In the genomic region with DNA sequence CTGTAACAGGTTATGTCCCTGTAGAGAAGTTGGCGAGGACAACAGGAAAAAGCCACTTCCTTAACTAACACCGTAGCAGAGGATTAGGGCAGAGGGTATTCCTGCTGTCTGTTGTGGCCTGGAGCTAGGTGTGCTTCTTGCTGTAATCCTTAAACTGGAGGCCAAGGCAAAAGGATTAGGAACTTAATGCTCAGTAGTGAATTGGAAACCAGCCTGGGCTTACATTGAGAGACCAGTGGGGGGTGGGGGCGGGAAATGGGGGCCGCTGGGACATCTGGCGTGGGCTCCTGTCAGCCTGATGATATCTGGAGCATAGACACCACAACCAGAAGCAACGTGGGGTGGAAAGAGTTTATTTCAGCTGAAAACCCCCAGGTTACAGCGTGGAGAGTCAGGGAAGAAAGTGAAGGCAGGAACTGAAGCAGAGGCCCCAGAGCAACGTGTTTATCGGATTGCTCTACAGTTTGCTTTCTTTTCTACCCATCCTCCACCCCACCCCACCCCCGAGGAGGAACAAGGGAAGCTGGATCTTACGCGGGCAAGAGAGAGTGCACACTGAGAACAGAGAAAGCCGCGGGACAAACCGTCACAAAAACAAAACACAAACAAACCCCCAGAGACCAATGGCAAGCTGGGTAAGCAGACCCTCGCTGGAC, we compare ENCODE assay signal across 8 mouse cellular contexts. TPM values are rescaled to one million over a fixed set of nuclear protein-coding genes. Genes with fewer than 3 reads are reported as not detected.
DNase-seq lines count a peak whose midpoint lies in the region; ATAC-seq lines count a peak whose summit lies in the region.

No protein-coding gene starts in this region.

- peak; percentile 77 for ATAC-seq in heart, embryonic 12.5 days (ENCODE audit: insufficient number of reproducible peaks, low FRiP score)
- no peak for ATAC-seq in hindbrain, embryonic 15.5 days (ENCODE audit: low FRiP score, low read depth)
- ATAC-seq in midbrain, embryonic 11.5 days (ENCODE audit: low FRiP score): no peak

- no peak for DNase-seq in heart, adult 11 months
- peak; percentile 90 for DNase-seq in midbrain, embryonic 11.5 days (ENCODE audit: low spot score, missing footprints)
- DNase-seq in right cerebral cortex, postnatal 4 days: no peak
- DNase-seq in layer of hippocampus, postnatal 25 days (ENCODE audit: extremely low spot score in 1 of 2, low spot score in 1 of 2): no peak
- DNase-seq in adrenal gland, postnatal 10 days: no peak

- peak overlapping the region; percentile 68 for H3K4me2 ChIP-seq in heart, embryonic 12.5 days
- peak overlapping the region; percentile 42 for H3K4me2 ChIP-seq in hindbrain, embryonic 15.5 days
- peak overlapping the region; percentile 42 for H3K4me2 ChIP-seq in midbrain, embryonic 11.5 days

- H3K4me3 ChIP-seq in heart, embryonic 12.5 days: peak overlapping the region; percentile 37
- peak overlapping the region; percentile 36 for H3K4me3 ChIP-seq in brown adipose tissue, adult 24 weeks (ENCODE audit: insufficient read depth, low read depth, low read length)
- 0 out of 2 replicates have a peak overlapping the region, but pooled peaks have one; percentile 2 for H3K4me3 ChIP-seq in hindbrain, embryonic 15.5 days
- H3K4me3 ChIP-seq in midbrain, embryonic 11.5 days (ENCODE audit: low read depth, low read length): no peak overlapping the region

- H3K4me1 ChIP-seq in heart, embryonic 12.5 days (replicated peaks): peaks cover 21% of the 10 kb centered on the region
- H3K4me1 ChIP-seq in brown adipose tissue, adult 24 weeks (ENCODE audit: control insufficient read depth, insufficient read depth, insufficient read length, low read length): peaks cover 2% of the 10 kb centered on the region; the same call in 1 of the 2 replicates
- no peaks in the 10 kb centered on the region; the same call in 1 of the 2 replicates for H3K4me1 ChIP-seq in hindbrain, embryonic 15.5 days (replicated peaks)
- peaks cover 6% of the 10 kb centered on the region for H3K4me1 ChIP-seq in midbrain, embryonic 11.5 days (ENCODE audit: control insufficient read depth, insufficient read depth, low read length)

- peak overlapping the region; percentile 47; the same call in 1 of the 2 replicates for H3K27ac ChIP-seq in heart, embryonic 12.5 days (ENCODE audit: poor library complexity, severe bottlenecking)
- H3K27ac ChIP-seq in brown adipose tissue, adult 24 weeks (replicated peaks; ENCODE audit: low read depth, low read length): peak overlapping the region; percentile 41; the same call in 1 of the 2 replicates
- no peak overlapping the region; the same call in 1 of the 2 replicates for H3K27ac ChIP-seq in hindbrain, embryonic 15.5 days (replicated peaks)
- no peak overlapping the region for H3K27ac ChIP-seq in midbrain, embryonic 11.5 days (ENCODE audit: low read depth, low read length)

- WGBS in heart, embryonic 12.5 days: 6% methylated on average over 16 of the region's 16 CpGs
- WGBS in hindbrain, embryonic 15.5 days: 12% methylated on average over 16 of the region's 16 CpGs
- 3% methylated on average over 16 of the region's 16 CpGs for WGBS in midbrain, embryonic 11.5 days

- H3K36me3 ChIP-seq in heart, embryonic 12.5 days: no peaks in the 10 kb centered on the region
- no peaks in the 10 kb centered on the region for H3K36me3 ChIP-seq in hindbrain, embryonic 15.5 days
- H3K36me3 ChIP-seq in midbrain, embryonic 11.5 days (ENCODE audit: control insufficient read depth, insufficient read depth, low read length): no peaks in the 10 kb centered on the region

- H3K9me3 ChIP-seq in heart, embryonic 12.5 days (replicated peaks): no peaks in the 10 kb centered on the region
- no peaks in the 10 kb centered on the region for H3K9me3 ChIP-seq in hindbrain, embryonic 15.5 days
- H3K9me3 ChIP-seq in midbrain, embryonic 11.5 days (ENCODE audit: control insufficient read depth, low read length): no peaks in the 10 kb centered on the region

- peak overlapping the region; percentile 60 for H3K9ac ChIP-seq in heart, embryonic 12.5 days
- H3K9ac ChIP-seq in hindbrain, embryonic 15.5 days: no peak overlapping the region
- H3K9ac ChIP-seq in midbrain, embryonic 11.5 days (ENCODE audit: low read length): peak overlapping the region; percentile 57

- H3K27me3 ChIP-seq in heart, embryonic 12.5 days (replicated peaks): 0 out of 2 replicates have a peak, but pooled peaks cover 5% of the 10 kb centered on the region
- no peaks in the 10 kb centered on the region for H3K27me3 ChIP-seq in hindbrain, embryonic 15.5 days
- H3K27me3 ChIP-seq in midbrain, embryonic 11.5 days (ENCODE audit: control insufficient read depth, insufficient read depth, low read length): no peaks in the 10 kb centered on the region

RNA-seq across cellular contexts. Expression of gene Slc25a10, which starts 18.9 kb away (rescaled TPM):
- 44.2 and 46.2 TPM in 2 replicates for polyA plus RNA-seq in heart, embryonic 12.5 days (2016; fragmentation: Nextera tagmentation; extraction: Ambion mirVana)
- polyA plus RNA-seq in brown adipose tissue, adult 24 weeks (2012; ENCODE audit: insufficient read depth, insufficient read length, missing spikeins): 32.9 and 33.9 TPM in 2 replicates
- 31.7 and 31.9 TPM in 2 replicates for polyA plus RNA-seq in hindbrain, embryonic 15.5 days (2015; fragmentation: Nextera tagmentation; extraction: Ambion mirVana)
- polyA plus RNA-seq in midbrain, embryonic 11.5 days (2014; fragmentation: Nextera tagmentation; extraction: Ambion mirVana): 30.0 and 38.7 TPM in 2 replicates
- total RNA-seq in layer of hippocampus, postnatal 25 days (2021): 10 to 100 TPM; 18.1 to 22.4 TPM
- 10 to 100 TPM; 58.5 to 60.9 TPM for total RNA-seq in adrenal gland, postnatal 10 days (2021)

RNA-seq across cellular contexts. Expression of gene Gcgr, which starts 20.0 kb away (rescaled TPM):
- 1.2 and 1.4 TPM in 2 replicates for polyA plus RNA-seq in heart, embryonic 12.5 days (2016; fragmentation: Nextera tagmentation; extraction: Ambion mirVana)
- polyA plus RNA-seq in brown adipose tissue, adult 24 weeks (2012; ENCODE audit: insufficient read depth, insufficient read length, missing spikeins): not detected in 2 replicates
- 0.41 and 0.75 TPM in 2 replicates for polyA plus RNA-seq in hindbrain, embryonic 15.5 days (2015; fragmentation: Nextera tagmentation; extraction: Ambion mirVana)
- 0.11 TPM in 1 of 2 replicates, not detected in the other for polyA plus RNA-seq in midbrain, embryonic 11.5 days (2014; fragmentation: Nextera tagmentation; extraction: Ambion mirVana)
- total RNA-seq in layer of hippocampus, postnatal 25 days (2021): under 1 TPM; 0.15 to 0.19 TPM
- total RNA-seq in adrenal gland, postnatal 10 days (2021): 10 to 100 TPM in 1 of 2 experiments, 1 to 10 TPM in 1; 9.6 to 15.7 TPM

RNA-seq across cellular contexts. Expression of gene Mrpl12, which starts 26.1 kb away (rescaled TPM):
- 208 and 219 TPM in 2 replicates for polyA plus RNA-seq in heart, embryonic 12.5 days (2016; fragmentation: Nextera tagmentation; extraction: Ambion mirVana)
- polyA plus RNA-seq in brown adipose tissue, adult 24 weeks (2012; ENCODE audit: insufficient read depth, insufficient read length, missing spikeins): 278 and 304 TPM in 2 replicates
- polyA plus RNA-seq in hindbrain, embryonic 15.5 days (2015; fragmentation: Nextera tagmentation; extraction: Ambion mirVana): 122 and 125 TPM in 2 replicates
- 137 and 152 TPM in 2 replicates for polyA plus RNA-seq in midbrain, embryonic 11.5 days (2014; fragmentation: Nextera tagmentation; extraction: Ambion mirVana)
- 10 to 100 TPM; 60.9 to 72.0 TPM for total RNA-seq in layer of hippocampus, postnatal 25 days (2021)
- total RNA-seq in adrenal gland, postnatal 10 days (2021): 100 to 1,000 TPM; 179 to 189 TPM

RNA-seq across cellular contexts. Expression of gene Mcrip1, which starts 39.0 kb away (rescaled TPM):
- polyA plus RNA-seq in heart, embryonic 12.5 days (2016; fragmentation: Nextera tagmentation; extraction: Ambion mirVana): 126 and 130 TPM in 2 replicates
- polyA plus RNA-seq in brown adipose tissue, adult 24 weeks (2012; ENCODE audit: insufficient read depth, insufficient read length, missing spikeins): 24.6 and 28.0 TPM in 2 replicates
- 243 and 246 TPM in 2 replicates for polyA plus RNA-seq in hindbrain, embryonic 15.5 days (2015; fragmentation: Nextera tagmentation; extraction: Ambion mirVana)
- 232 and 237 TPM in 2 replicates for polyA plus RNA-seq in midbrain, embryonic 11.5 days (2014; fragmentation: Nextera tagmentation; extraction: Ambion mirVana)
- total RNA-seq in layer of hippocampus, postnatal 25 days (2021): 10 to 100 TPM; 86.1 to 86.5 TPM
- total RNA-seq in adrenal gland, postnatal 10 days (2021): 10 to 100 TPM; 60.0 to 62.2 TPM

RNA-seq across cellular contexts. Expression of gene Ppp1r27, which starts 40.4 kb away (rescaled TPM):
- not detected in 2 replicates for polyA plus RNA-seq in heart, embryonic 12.5 days (2016; fragmentation: Nextera tagmentation; extraction: Ambion mirVana)
- polyA plus RNA-seq in brown adipose tissue, adult 24 weeks (2012; ENCODE audit: insufficient read depth, insufficient read length, missing spikeins): 4.1 and 5.5 TPM in 2 replicates
- not detected in 2 replicates for polyA plus RNA-seq in hindbrain, embryonic 15.5 days (2015; fragmentation: Nextera tagmentation; extraction: Ambion mirVana)
- polyA plus RNA-seq in midbrain, embryonic 11.5 days (2014; fragmentation: Nextera tagmentation; extraction: Ambion mirVana): not detected in 2 replicates
- total RNA-seq in layer of hippocampus, postnatal 25 days (2021): not detected
- total RNA-seq in adrenal gland, postnatal 10 days (2021): 10 to 100 TPM in 1 of 2 experiments, 1 to 10 TPM in 1; 7.1 to 21.8 TPM

Comparison
In these comparisons a context has a peak if more than half of its experiments do, and no peak if none do; other contexts are left out.
1. H3K27ac ChIP-seq: peak in heart, embryonic 12.5 days (single experiment) and brown adipose tissue, adult 24 weeks (single experiment); none in hindbrain, embryonic 15.5 days (single experiment) and midbrain, embryonic 11.5 days (single experiment).
2. Peak in every context shown above with its lines, with median percentiles within 50 percentile points of each other: H3K4me2 ChIP-seq.